Mouse (Mus musculus) cerebellum, adult 2 months (tissue): ENCODE measurements around the gene Hivep3. TPM values are rescaled to one million over a fixed set of nuclear protein-coding genes. Genes with fewer than 3 reads are reported as not detected.

ENCODE experiments used
- DNase-seq, 2 experiments: peaks; one replicate each; pipeline ENCODE4 v3.0.0; 2021
- H3K27ac ChIP-seq: fragments of 200-500 bp; 2 replicates; pipeline ENCODE4 v1.5.1; 2012; ENCODE audit warnings: low read length, control low read depth, inconsistent platforms; ENCODE audit not compliant: insufficient read depth
- H3K27me3 ChIP-seq: fragments of 200-500 bp; 2 replicates; pipeline ENCODE4 v1.6.1; 2012; ENCODE audit warnings: inconsistent platforms, mild to moderate bottlenecking, low read length, moderate library complexity; ENCODE audit not compliant: control insufficient read depth, insufficient read depth
- H3K4me1 ChIP-seq: fragments of 200-500 bp; 2 replicates; pipeline ENCODE4 v1.6.1; 2011; ENCODE audit warnings: low read length; ENCODE audit not compliant: control insufficient read depth, insufficient read depth
- H3K4me3 ChIP-seq: fragments of 200-500 bp; replicated peaks from 2 replicates; pipeline ENCODE3; 2011; ENCODE audit warnings: mild to moderate bottlenecking, low read depth, low read length, control low read depth; ENCODE audit not compliant: insufficient read depth
- CTCF ChIP-seq: fragments of 200-500 bp; IDR thresholded peaks from 2 replicates; pipeline ENCODE4 v1.5.1; 2011; ENCODE audit warnings: low read depth, mild to moderate bottlenecking, control low read depth, low read length, moderate library complexity, borderline replicate concordance; ENCODE audit not compliant: insufficient read depth
- POLR2A ChIP-seq: fragments of 200-500 bp; IDR thresholded peaks from 2 replicates; pipeline ENCODE4 v1.6.1; 2011; ENCODE audit warnings: low read length, control low read depth, borderline replicate concordance; ENCODE audit not compliant: insufficient read depth
- WGBS: fragments of 180-500 bp; shearing (Covaris S2); methylation state at CpG from one replicate; pipeline ENCODE4 v1.1.7; 2018; 5-methylcytosine and 5-hydroxymethylcytosine counted together
- polyA plus RNA-seq: library from polyadenylated mRNA; depleted of rRNA; stranded (reverse); fragments of >200 nt; gene quantifications from 2 replicates; pipeline ENCODE4 v1.2.3, GENCODE M21; 2012

Hivep3 gene
- polyA plus RNA-seq, 1 experiment = 36.8 TPM

DNA sequence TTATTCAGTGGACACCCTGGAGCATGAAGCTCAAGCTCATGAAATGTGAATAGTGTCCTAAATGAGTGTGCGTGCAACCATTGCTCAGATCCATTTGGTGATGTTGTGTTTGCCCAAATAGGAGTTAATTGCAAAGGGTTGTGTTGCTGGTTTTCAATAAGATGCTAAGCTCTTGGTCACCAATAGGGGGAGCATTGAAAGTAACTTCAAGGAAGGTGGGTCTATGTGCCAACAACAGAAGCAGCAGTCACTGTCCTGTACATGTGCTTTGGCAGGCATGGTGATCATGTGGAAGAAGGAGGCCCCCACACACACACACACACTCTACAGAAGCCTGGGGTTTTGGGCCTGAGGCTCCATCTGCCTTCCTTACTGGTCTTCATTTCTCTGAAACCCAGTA is 262.8 kb downstream of the Hivep3 start:
- WGBS = 98% methylated on average over 1 of the region's 1 CpGs
- peaks cover 16% of the 10 kb centered on the region for H3K4me1 ChIP-seq
- DNase-seq = no peak
- H3K27me3 ChIP-seq = no peaks in the 10 kb centered on the region
- no peak overlapping the region for H3K4me3 ChIP-seq
- TF ChIP-seq CTCF (0 out of 2 replicates have a peak, but pooled peaks have one; percentile 4), POLR2A (no peak)
- no peak overlapping the region for H3K27ac ChIP-seq

DNA sequence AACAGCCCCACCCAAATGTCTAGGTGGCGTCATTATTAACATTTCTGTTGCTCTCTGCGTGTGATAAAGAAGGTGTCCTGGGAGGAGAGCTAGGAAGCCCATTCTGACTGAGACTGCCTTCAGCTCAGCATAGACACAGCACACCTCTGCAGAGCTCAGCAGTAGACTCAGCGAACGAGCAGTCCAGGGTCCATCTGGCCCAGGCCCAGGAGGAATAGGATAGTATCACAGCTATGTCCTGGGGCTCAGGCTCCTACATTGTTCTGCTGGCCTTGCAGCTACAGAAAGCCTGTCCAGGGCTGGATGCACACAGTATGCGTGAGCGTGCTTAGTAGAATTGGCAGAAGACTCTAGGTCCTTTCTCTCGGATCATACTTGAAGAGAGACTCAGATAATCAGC is 263.8 kb downstream of the Hivep3 start:
- no peak for TF ChIP-seq POLR2A
- no peak overlapping the region for H3K27ac ChIP-seq
- H3K4me3 ChIP-seq = no peak overlapping the region
- peaks cover 11% of the 10 kb centered on the region for H3K4me1 ChIP-seq
- DNase-seq = no peak
- WGBS = 91% methylated on average over 7 of the region's 7 CpGs
- H3K27me3 ChIP-seq = no peaks in the 10 kb centered on the region

DNA sequence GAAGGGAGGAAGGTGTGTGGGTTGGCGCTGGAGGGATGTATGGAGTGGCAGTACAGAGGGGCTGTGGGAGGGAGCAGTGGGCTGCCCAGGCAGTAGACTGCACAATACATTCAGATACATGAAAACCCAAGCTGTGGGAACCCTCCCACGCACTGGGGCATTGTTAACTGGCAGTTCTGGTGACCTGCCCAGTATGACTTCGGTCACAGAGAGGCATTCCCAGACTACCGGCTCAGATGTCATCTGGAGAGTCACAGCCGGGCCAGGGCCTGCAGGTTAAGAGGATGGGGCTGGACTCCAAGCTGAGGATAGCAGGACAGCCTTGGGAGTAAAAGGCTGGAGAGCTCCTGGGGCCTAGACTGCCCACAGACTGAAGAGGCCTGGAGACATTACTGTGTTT is 265.3 kb downstream of the Hivep3 start:
- WGBS = 23% methylated on average over 5 of the region's 5 CpGs
- Histone ChIP-seq H3K27ac (no peak overlapping the region), H3K4me1 (peaks cover 11% of the 10 kb centered on the region), H3K27me3 (no peaks in the 10 kb centered on the region), H3K4me3 (no peak overlapping the region)
- TF ChIP-seq POLR2A = no peak
- TF ChIP-seq CTCF = no peak
- DNase-seq = peak; percentile 46 to 58

DNA sequence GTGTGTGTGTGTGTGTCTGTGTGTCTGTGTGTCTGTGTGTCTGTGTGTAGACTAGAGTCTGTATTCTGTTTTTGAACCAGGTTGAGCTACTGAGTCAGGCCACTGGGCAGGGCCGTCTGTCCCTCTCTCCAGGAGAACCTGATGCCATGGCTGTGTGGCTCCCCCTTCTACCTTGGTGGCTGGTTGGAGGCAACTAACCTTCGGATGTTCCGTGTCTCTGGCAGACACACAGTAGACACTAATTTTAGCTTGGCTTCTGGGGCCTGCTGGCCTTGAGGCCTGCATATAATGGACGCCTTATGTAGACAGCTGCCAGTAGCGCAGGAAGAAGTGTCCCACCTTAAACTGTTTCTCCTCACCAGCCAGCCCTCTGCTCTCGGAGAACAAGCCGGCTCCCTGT is 267.3 kb downstream of the Hivep3 start:
- Histone ChIP-seq H3K27me3 (no peaks in the 10 kb centered on the region), H3K4me1 (peaks cover 11% of the 10 kb centered on the region), H3K4me3 (no peak overlapping the region), H3K27ac (no peak overlapping the region)
- DNase-seq = no peak
- 66% methylated on average over 7 of the region's 7 CpGs for WGBS
- TF ChIP-seq CTCF (no peak), POLR2A (no peak)

DNA sequence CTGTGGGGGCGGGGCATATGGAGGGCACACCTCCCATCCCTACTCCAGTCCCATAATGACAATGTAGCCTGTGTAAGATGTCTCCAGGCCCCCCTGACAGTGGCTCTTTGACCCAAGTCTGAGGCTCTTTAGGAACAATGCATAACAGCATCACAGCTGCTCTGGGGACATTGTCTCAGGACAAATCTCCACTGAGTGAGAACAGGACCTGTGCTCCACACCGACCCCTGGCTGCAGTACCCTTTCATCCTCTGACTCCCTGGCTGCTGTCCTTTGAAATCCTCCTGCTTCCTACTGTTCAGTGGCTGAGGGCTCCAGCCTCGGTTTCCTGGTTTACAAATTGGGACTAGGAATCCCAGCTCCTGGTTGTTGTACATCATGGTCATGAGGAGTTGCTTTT is 269.4 kb downstream of the Hivep3 start:
- 67% methylated on average over 3 of the region's 3 CpGs for WGBS
- Histone ChIP-seq H3K4me3 (no peak overlapping the region), H3K4me1 (peaks cover 11% of the 10 kb centered on the region), H3K27me3 (no peaks in the 10 kb centered on the region), H3K27ac (no peak overlapping the region)
- TF ChIP-seq POLR2A = no peak
- TF ChIP-seq CTCF = peak; percentile 32; the same call in 1 of the 2 replicates
- no peak for DNase-seq

DNA sequence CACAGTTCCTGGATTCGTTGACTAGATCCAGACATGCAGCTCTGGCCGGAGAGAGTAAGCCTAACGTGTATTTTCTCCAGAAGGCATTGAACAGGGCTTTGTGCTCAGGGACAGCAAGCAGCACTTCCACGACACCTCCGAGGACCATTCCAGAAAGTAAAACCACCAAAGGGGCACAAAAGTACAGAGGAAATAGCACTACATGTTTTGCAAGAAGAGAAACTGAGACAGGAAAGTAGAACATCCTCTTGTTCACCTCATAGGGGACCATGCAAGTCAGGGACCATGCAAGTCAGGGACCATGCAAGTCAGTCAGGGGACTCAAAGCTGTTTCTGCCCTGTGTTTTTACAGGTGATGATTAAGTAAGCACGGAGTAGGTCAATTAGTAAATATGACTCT is 272.5 kb downstream of the Hivep3 start:
- 89% methylated on average over 6 of the region's 6 CpGs for WGBS
- no peak overlapping the region for H3K4me3 ChIP-seq
- no peak overlapping the region for H3K27ac ChIP-seq
- no peak for DNase-seq
- no peaks in the 10 kb centered on the region for H3K27me3 ChIP-seq
- no peak for TF ChIP-seq CTCF
- no peak for TF ChIP-seq POLR2A
- no peaks in the 10 kb centered on the region for H3K4me1 ChIP-seq

DNA sequence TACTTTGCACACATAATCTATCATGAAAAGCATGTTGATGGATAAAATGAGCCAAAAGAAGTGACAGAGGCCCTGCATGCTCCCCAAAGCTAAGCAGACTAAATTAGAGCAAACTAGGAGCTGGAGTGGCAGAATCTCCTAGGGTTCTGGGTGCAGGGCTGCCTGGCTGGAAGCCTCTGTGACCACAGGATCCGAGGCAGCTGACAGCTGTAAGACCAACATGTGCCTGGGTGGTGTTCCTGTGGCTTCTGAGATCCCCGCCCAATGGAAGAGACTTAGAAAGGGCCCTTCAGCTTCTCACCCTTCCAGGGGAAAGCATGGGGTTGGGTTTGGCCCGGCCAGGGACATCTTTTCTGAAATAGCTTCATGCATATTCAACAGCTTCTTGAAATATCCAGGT is 274.3 kb downstream of the Hivep3 start:
- Histone ChIP-seq H3K4me1 (no peaks in the 10 kb centered on the region), H3K27ac (no peak overlapping the region), H3K27me3 (no peaks in the 10 kb centered on the region), H3K4me3 (no peak overlapping the region)
- 82% methylated on average over 3 of the region's 3 CpGs for WGBS
- TF ChIP-seq POLR2A (no peak), CTCF (no peak)
- DNase-seq = no peak

DNA sequence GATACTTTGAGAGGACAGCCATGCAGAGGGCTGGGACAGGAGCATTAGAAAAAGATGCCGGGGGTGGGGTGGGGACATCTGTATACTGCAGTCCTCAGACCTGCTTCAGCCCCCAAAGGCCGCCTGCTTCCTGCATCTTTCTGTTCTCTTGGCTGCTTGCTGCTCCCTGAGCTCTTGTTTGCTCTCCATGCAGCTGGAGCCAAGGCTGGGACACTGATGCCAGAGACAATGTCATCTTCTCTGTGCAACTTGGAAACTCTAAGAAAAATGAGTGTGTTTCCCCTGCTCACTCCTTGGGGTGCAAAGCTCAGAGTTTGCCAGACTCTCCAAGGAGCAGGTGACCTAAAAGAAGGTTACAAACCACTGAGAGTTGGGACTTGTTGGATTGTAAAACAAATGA is 275.6 kb downstream of the Hivep3 start:
- no peaks in the 10 kb centered on the region for H3K27me3 ChIP-seq
- TF ChIP-seq POLR2A (no peak), CTCF (no peak)
- no peak overlapping the region for H3K4me3 ChIP-seq
- H3K27ac ChIP-seq = no peak overlapping the region
- 73% methylated on average over 2 of the region's 2 CpGs for WGBS
- peaks cover 6% of the 10 kb centered on the region for H3K4me1 ChIP-seq
- DNase-seq = no peak
